Mouse (Mus musculus) small intestine, adult 2 months (tissue): ENCODE measurements at regions not wholly inside any gene's neighbourhood (a gene's known extent, or its start where the extent isn't known, plus 50 kb on each side); places are given as distances from the start of the nearest gene placed in this dataset.

Experiments used
- CTCF ChIP-seq: fragments of 200-500 bp; IDR thresholded peaks from 2 replicates; pipeline ENCODE4 v1.5.1; 2012; ENCODE audit warnings: low read depth, mild to moderate bottlenecking, control low read depth, inconsistent platforms, low read length, moderate library complexity, mixed read lengths; ENCODE audit not compliant: insufficient replicate concordance, insufficient read length; ENCODE audit errors: extremely low read depth
- POLR2A ChIP-seq: fragments of 200-500 bp; IDR thresholded peaks from 2 replicates; pipeline ENCODE4 v1.6.1; 2012; ENCODE audit warnings: low read depth, mild to moderate bottlenecking, control low read depth, inconsistent platforms, low read length, moderate library complexity

- TF ChIP-seq CTCF (no peak), POLR2A (no peak)
Measured at GRCm38 (mm10) chr7:134501079-134501478, 115.6 kb upstream of the D7Ertd443e start.
